Mouse (Mus musculus) testis, adult 2 months (tissue): ENCODE data around the gene Dynlt3.

Experiments
- CTCF ChIP-seq: fragments of 200-500 bp; IDR thresholded peaks from 2 replicates; pipeline ENCODE4 v1.5.1; 2012; ENCODE audit warnings: low read depth, mild to moderate bottlenecking, inconsistent platforms, low read length, moderate library complexity; ENCODE audit not compliant: control insufficient read depth, insufficient read depth, insufficient replicate concordance
- POLR2A ChIP-seq: fragments of 200-500 bp; IDR thresholded peaks from 2 replicates; pipeline ENCODE4 v1.6.1; 2012; ENCODE audit warnings: low read depth, mild to moderate bottlenecking, inconsistent platforms, low read length, moderate library complexity; ENCODE audit not compliant: control insufficient read depth

DNA sequence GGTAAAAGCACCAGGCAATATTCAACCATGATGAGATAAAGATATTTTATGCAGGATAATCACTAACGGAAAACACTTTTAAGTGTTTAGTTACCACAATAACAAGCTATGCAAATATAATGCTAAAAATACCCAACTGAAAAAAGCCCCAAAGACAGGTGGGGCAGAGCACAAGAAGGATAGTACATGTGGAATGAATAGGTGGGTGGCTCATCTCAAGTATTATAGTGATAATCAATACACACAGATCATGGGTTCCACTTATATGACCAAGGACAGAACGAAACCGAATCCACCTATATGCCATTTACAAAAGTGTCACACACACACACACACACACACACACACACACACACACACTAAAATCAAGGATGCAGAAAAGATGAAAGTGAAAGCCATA is 8.6 kb upstream of the Dynlt3 start:
- TF ChIP-seq CTCF (no peak), POLR2A (no peak)
